Mouse (Mus musculus) liver, adult 2 months (tissue): ENCODE data around the gene Sumf1.

Source experiments
- CTCF ChIP-seq: fragments of 200-500 bp; IDR thresholded peaks from 2 replicates; pipeline ENCODE4 v1.5.1; 2011; ENCODE audit warnings: low read depth, low read length, control low read depth
- POLR2A ChIP-seq: fragments of 200-500 bp; IDR thresholded peaks from 2 replicates; pipeline ENCODE4 v1.6.1; 2011; ENCODE audit warnings: low read length, control low read depth; ENCODE audit not compliant: insufficient read depth; ENCODE audit errors: extremely low read depth

DNA sequence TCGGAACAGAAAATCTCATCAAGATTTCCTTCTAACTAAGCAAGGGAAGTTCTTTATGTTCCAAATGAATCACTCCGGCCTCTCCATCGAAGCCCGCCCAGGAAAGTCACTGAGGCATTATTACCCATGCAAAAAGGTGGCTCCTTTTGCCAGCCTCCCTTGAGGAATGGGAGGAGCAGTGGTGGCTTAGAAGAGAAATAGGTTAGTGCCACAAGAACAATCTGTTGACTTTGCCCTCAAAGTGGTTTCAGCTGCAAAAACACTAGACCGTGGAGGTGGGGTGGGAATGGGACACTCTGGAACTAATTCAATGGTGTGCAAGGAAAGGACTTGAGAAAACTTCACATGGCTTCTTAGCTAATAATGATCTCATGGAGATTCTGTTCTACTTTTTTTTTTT, 30.7 kb upstream of the Sumf1 start:
- no peak for TF ChIP-seq POLR2A
- TF ChIP-seq CTCF = no peak
